Mouse (Mus musculus) limb, embryonic 15.5 days (tissue): ENCODE measurements around the gene Fhod1. TPM values are rescaled to one million over a fixed set of nuclear protein-coding genes. Genes with fewer than 3 reads are reported as not detected.
A peak's percentile ranks its signal among the peaks of the same experiment; 100 is the strongest.

ENCODE experiments used
- ATAC-seq: fragments of 200-750 bp; cut with Nextera tagmentation; 2 replicates; pipeline ENCODE4 v1.8.0; 2017; ENCODE audit warnings: low read depth, moderate TSS enrichment; ENCODE audit not compliant: insufficient number of reproducible peaks, low FRiP score, low TSS enrichment
- H3K27ac ChIP-seq: fragments of 300-500 bp; sonication (generic); 2 replicates; pipeline ENCODE4 v1.5.1; 2015; ENCODE audit warnings: moderate library complexity, mild to moderate bottlenecking, inconsistent platforms
- H3K27me3 ChIP-seq: fragments of 300-500 bp; sonication (generic); 2 replicates; pipeline ENCODE4 v1.6.1; 2015; ENCODE audit warnings: inconsistent platforms
- H3K36me3 ChIP-seq: fragments of 300-500 bp; sonication (generic); 2 replicates; pipeline ENCODE4 v1.6.1; 2015; ENCODE audit warnings: inconsistent platforms
- H3K4me1 ChIP-seq: fragments of 300-500 bp; sonication (generic); 2 replicates; pipeline ENCODE4 v1.6.1; 2015; ENCODE audit warnings: inconsistent platforms
- H3K4me2 ChIP-seq: fragments of 300-500 bp; sonication (generic); 2 replicates; pipeline ENCODE4 v1.6.1; 2015; ENCODE audit warnings: mild to moderate bottlenecking, inconsistent platforms
- H3K4me3 ChIP-seq: fragments of 300-500 bp; sonication (generic); 2 replicates; pipeline ENCODE4 v1.5.1; 2015; ENCODE audit warnings: mild to moderate bottlenecking, inconsistent platforms
- H3K9ac ChIP-seq: fragments of 300-500 bp; sonication (generic); 2 replicates; pipeline ENCODE4 v1.6.1; 2015; ENCODE audit warnings: inconsistent platforms
- H3K9me3 ChIP-seq: fragments of 300-500 bp; sonication (generic); 2 replicates; pipeline ENCODE4 v1.6.1; 2016; ENCODE audit warnings: inconsistent platforms
- WGBS: fragments of 180-500 bp; shearing (Covaris S2); methylation state at CpG from one replicate; pipeline ENCODE4 v1.1.7; 2015; 5-methylcytosine and 5-hydroxymethylcytosine counted together
- polyA plus RNA-seq: library from polyadenylated mRNA; unstranded; fragments of >200 nt; fragmentation: Nextera tagmentation; extraction: Ambion mirVana; gene quantifications from 2 replicates; pipeline ENCODE4 v1.2.1, GENCODE M21; 2015

The Fhod1 gene
- polyA plus RNA-seq, 1 experiment from 2014 or later, result 1.8 TPM

- no peaks in the 10 kb centered on the region for H3K27me3 ChIP-seq
- H3K4me2 ChIP-seq, result no peak overlapping the region
- no peaks in the 10 kb centered on the region for H3K9me3 ChIP-seq
- no peak for ATAC-seq
- WGBS, result 94% methylated on average over 22 of the region's 22 CpGs
- peaks cover 15% of the 10 kb centered on the region for H3K4me1 ChIP-seq
- H3K36me3 ChIP-seq, result peaks cover 84% of the 10 kb centered on the region
- no peak overlapping the region for H3K9ac ChIP-seq
- H3K4me3 ChIP-seq, result no peak overlapping the region
- no peak overlapping the region for H3K27ac ChIP-seq
Observed at GRCm38 (mm10) chr8:105331469-105331868, 16.3 kb downstream of the Fhod1 start.

GRCm38 (mm10) chr8:105330325-105330724 lies 17.4 kb downstream of the Fhod1 start:
- H3K36me3 ChIP-seq, result peaks cover 73% of the 10 kb centered on the region
- H3K4me3 ChIP-seq, result no peak overlapping the region
- no peak overlapping the region for H3K9ac ChIP-seq
- no peak overlapping the region for H3K4me2 ChIP-seq
- H3K27me3 ChIP-seq, result no peaks in the 10 kb centered on the region
- no peak for ATAC-seq
- no peaks in the 10 kb centered on the region for H3K9me3 ChIP-seq
- H3K27ac ChIP-seq, result no peak overlapping the region
- WGBS, result 96% methylated on average over 12 of the region's 12 CpGs
- H3K4me1 ChIP-seq, result peaks cover 17% of the 10 kb centered on the region

GRCm38 (mm10) chr8:105326968-105327367 lies 20.8 kb downstream of the Fhod1 start:
- H3K27me3 ChIP-seq, result no peaks in the 10 kb centered on the region
- H3K4me1 ChIP-seq, result peaks cover 24% of the 10 kb centered on the region
- no peak for ATAC-seq
- H3K27ac ChIP-seq, result peak overlapping the region; percentile 84; the same call in 1 of the 2 replicates
- peak overlapping the region; percentile 50 for H3K9ac ChIP-seq
- no peaks in the 10 kb centered on the region for H3K9me3 ChIP-seq
- H3K4me2 ChIP-seq, result peak overlapping the region; percentile 75
- H3K36me3 ChIP-seq, result peaks cover 50% of the 10 kb centered on the region
- WGBS, result 35% methylated on average over 6 of the region's 6 CpGs
- peak overlapping the region; percentile 73 for H3K4me3 ChIP-seq

- WGBS, result under 1% methylated on average over 36 of the region's 36 CpGs
- peaks cover 24% of the 10 kb centered on the region for H3K4me1 ChIP-seq
- no peaks in the 10 kb centered on the region for H3K9me3 ChIP-seq
- H3K4me2 ChIP-seq, result peak within 1 kb of the TSS; percentile 79
- peak within 1 kb of the TSS; percentile 73 for H3K4me3 ChIP-seq
- peak; percentile 91 for ATAC-seq
- peaks cover 42% of the 10 kb centered on the region for H3K36me3 ChIP-seq
- peak within 1 kb of the TSS; percentile 87 for H3K9ac ChIP-seq
- H3K27me3 ChIP-seq, result no peaks in the 10 kb centered on the region
- H3K27ac ChIP-seq, result peak within 1 kb of the TSS; percentile 84
Observed at GRCm38 (mm10) chr8:105326141-105326672, 21.5 kb downstream of the Fhod1 start, which contains the start of the genes Lrrc29 and Tmem208. Lrrc29 (minus strand) TSS chr8:105326278. Tmem208 (plus strand) TSS chr8:105326354.

- peaks cover 24% of the 10 kb centered on the region for H3K4me1 ChIP-seq
- peak overlapping the region; percentile 73 for H3K4me3 ChIP-seq
- no peak; the same call in 1 of the 2 replicates for ATAC-seq
- H3K4me2 ChIP-seq, result peak overlapping the region; percentile 79
- H3K27ac ChIP-seq, result peak overlapping the region; percentile 84
- H3K9ac ChIP-seq, result peak overlapping the region; percentile 87
- H3K9me3 ChIP-seq, result no peaks in the 10 kb centered on the region
- no peaks in the 10 kb centered on the region for H3K27me3 ChIP-seq
- peaks cover 37% of the 10 kb centered on the region for H3K36me3 ChIP-seq
- 0% methylated on average over 12 of the region's 12 CpGs for WGBS
Observed at GRCm38 (mm10) chr8:105325641-105326093, 22.1 kb downstream of the Fhod1 start.

GRCm38 (mm10) chr8:105323183-105323582 lies 24.6 kb downstream of the Fhod1 start:
- no peaks in the 10 kb centered on the region for H3K9me3 ChIP-seq
- ATAC-seq, result no peak
- WGBS, result 87% methylated on average over 4 of the region's 4 CpGs
- no peaks in the 10 kb centered on the region for H3K27me3 ChIP-seq
- H3K4me1 ChIP-seq, result peaks cover 21% of the 10 kb centered on the region
- H3K9ac ChIP-seq, result no peak overlapping the region
- H3K36me3 ChIP-seq, result peaks cover 33% of the 10 kb centered on the region
- H3K4me3 ChIP-seq, result no peak overlapping the region
- H3K4me2 ChIP-seq, result no peak overlapping the region
- no peak overlapping the region for H3K27ac ChIP-seq

GRCm38 (mm10) chr8:105318662-105319190 lies 29.0 kb downstream of the Fhod1 start:
- Histone ChIP-seq H3K36me3 (peaks cover 69% of the 10 kb centered on the region), H3K4me1 (no peaks in the 10 kb centered on the region), H3K4me3 (no peak overlapping the region), H3K9me3 (no peaks in the 10 kb centered on the region), H3K4me2 (no peak overlapping the region), H3K9ac (no peak overlapping the region), H3K27ac (no peak overlapping the region), H3K27me3 (no peaks in the 10 kb centered on the region)
- WGBS, result 77% methylated on average over 11 of the region's 11 CpGs
- no peak for ATAC-seq

GRCm38 (mm10) chr8:105317941-105318340 lies 29.8 kb downstream of the Fhod1 start:
- no peak for ATAC-seq
- Histone ChIP-seq H3K9me3 (no peaks in the 10 kb centered on the region), H3K4me1 (no peaks in the 10 kb centered on the region), H3K4me2 (no peak overlapping the region), H3K27ac (no peak overlapping the region), H3K9ac (no peak overlapping the region), H3K36me3 (peaks cover 75% of the 10 kb centered on the region), H3K4me3 (no peak overlapping the region), H3K27me3 (no peaks in the 10 kb centered on the region)
- 91% methylated on average over 4 of the region's 4 CpGs for WGBS

- no peak overlapping the region for H3K4me2 ChIP-seq
- ATAC-seq, result no peak
- 84% methylated on average over 18 of the region's 18 CpGs for WGBS
- no peaks in the 10 kb centered on the region for H3K9me3 ChIP-seq
- no peaks in the 10 kb centered on the region for H3K4me1 ChIP-seq
- no peak overlapping the region for H3K4me3 ChIP-seq
- no peak overlapping the region for H3K27ac ChIP-seq
- H3K27me3 ChIP-seq, result no peaks in the 10 kb centered on the region
- H3K9ac ChIP-seq, result no peak overlapping the region
- peaks cover 92% of the 10 kb centered on the region for H3K36me3 ChIP-seq
Observed at GRCm38 (mm10) chr8:105315073-105315769, 32.5 kb downstream of the Fhod1 start.

- Histone ChIP-seq H3K9ac (no peak overlapping the region), H3K9me3 (no peaks in the 10 kb centered on the region), H3K27ac (no peak overlapping the region), H3K4me2 (no peak overlapping the region), H3K4me3 (no peak overlapping the region), H3K27me3 (no peaks in the 10 kb centered on the region), H3K36me3 (peaks cover 91% of the 10 kb centered on the region), H3K4me1 (no peaks in the 10 kb centered on the region)
- 85% methylated on average over 9 of the region's 9 CpGs for WGBS
- ATAC-seq, result no peak
Observed at GRCm38 (mm10) chr8:105313622-105314402, 33.9 kb downstream of the Fhod1 start.

GRCm38 (mm10) chr8:105312891-105313481 lies 34.8 kb downstream of the Fhod1 start:
- H3K4me3 ChIP-seq, result no peak overlapping the region
- H3K9me3 ChIP-seq, result no peaks in the 10 kb centered on the region
- H3K27ac ChIP-seq, result no peak overlapping the region
- H3K27me3 ChIP-seq, result no peaks in the 10 kb centered on the region
- no peak overlapping the region for H3K4me2 ChIP-seq
- peaks cover 92% of the 10 kb centered on the region for H3K36me3 ChIP-seq
- WGBS, result 89% methylated on average over 8 of the region's 8 CpGs
- no peak for ATAC-seq
- H3K9ac ChIP-seq, result no peak overlapping the region
- no peaks in the 10 kb centered on the region for H3K4me1 ChIP-seq
